In the genomic region with DNA sequence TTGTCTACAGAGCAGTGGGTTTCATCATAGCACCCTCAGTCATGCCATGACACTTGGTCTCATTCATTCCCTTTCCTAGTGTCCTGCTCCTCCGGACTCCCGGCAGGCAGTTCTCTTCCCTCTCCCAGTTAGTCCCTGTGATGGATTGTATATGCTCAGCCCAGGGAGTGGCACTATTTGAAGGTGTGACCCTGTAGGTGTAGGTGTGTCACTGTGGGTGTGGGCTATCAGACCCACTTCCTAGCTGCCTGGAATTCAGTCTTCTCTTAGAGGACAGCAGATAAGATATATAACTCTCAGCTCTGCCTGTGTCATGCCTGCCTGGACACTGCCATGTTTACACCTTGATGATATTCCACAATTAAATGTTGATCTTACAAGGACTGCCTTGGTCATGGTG, we compare ENCODE assay signal across 41 mouse cellular contexts. TPM values are rescaled to one million over a fixed set of nuclear protein-coding genes. Genes with fewer than 3 reads are reported as not detected.
"Had no signal": no experiment of that assay in that cellular context is flagged by ENCODE, and none has a peak within 500 bp of the region (broad histone marks: within the 10 kb centered on the region; RNA-seq: fewer than 3 reads in every experiment).

No protein-coding gene starts in this region.

- DNase-seq: heart, adult 18-20 months; heart, adult 2 months; heart, postnatal 10 days; heart, postnatal 14 days; heart, postnatal 36 days; heart, postnatal 4 days; kidney, adult 11 months; kidney, adult 18-20 months; kidney, adult 2 months; kidney, adult 8-10 months; kidney, adult 9 months; kidney, postnatal 10 days; kidney, postnatal 14 days; kidney, postnatal 25 days; kidney, postnatal 36 days; kidney, postnatal 4 days; layer of hippocampus, adult 9-11 months; layer of hippocampus, postnatal 36 days had no signal

- H3K27ac ChIP-seq: heart, adult 2 months; heart, embryonic 10.5 days; heart, embryonic 13.5 days; heart, embryonic 15.5 days; hindbrain, embryonic 10.5 days; hindbrain, embryonic 12.5 days; hindbrain, embryonic 13.5 days; hindbrain, embryonic 14.5 days; hindbrain, embryonic 15.5 days; hindbrain, postnatal 0 days; kidney, embryonic 15.5 days; kidney, postnatal 0 days; layer of hippocampus, adult 2 months had no signal

- H3K9me3 ChIP-seq: heart, embryonic 10.5 days; heart, embryonic 12.5 days; heart, embryonic 13.5 days; heart, embryonic 15.5 days; hindbrain, embryonic 10.5 days; hindbrain, embryonic 12.5 days; hindbrain, embryonic 13.5 days; hindbrain, embryonic 15.5 days; kidney, embryonic 15.5 days had no signal

- H3K9ac ChIP-seq: heart, embryonic 12.5 days; heart, embryonic 13.5 days; heart, embryonic 15.5 days; hindbrain, embryonic 12.5 days; hindbrain, embryonic 13.5 days; hindbrain, embryonic 14.5 days; hindbrain, embryonic 15.5 days; kidney, embryonic 15.5 days had no signal

- H3K4me3 ChIP-seq: heart, adult 2 months; heart, embryonic 10.5 days; heart, embryonic 12.5 days; heart, embryonic 13.5 days; heart, embryonic 15.5 days; hindbrain, embryonic 10.5 days; hindbrain, embryonic 12.5 days; hindbrain, embryonic 13.5 days; hindbrain, embryonic 15.5 days; kidney, embryonic 15.5 days; layer of hippocampus, adult 2 months had no signal

- ATAC-seq: hindbrain, embryonic 16.5 days; hindbrain, postnatal 0 days; inflammation-experienced regulatory T-cells, adult 6 months had no signal

- H3K4me1 ChIP-seq: hindbrain, embryonic 10.5 days; hindbrain, embryonic 12.5 days; hindbrain, embryonic 13.5 days; hindbrain, embryonic 15.5 days; kidney, embryonic 15.5 days had no signal

- H3K4me2 ChIP-seq: heart, embryonic 11.5 days; heart, embryonic 12.5 days; heart, embryonic 13.5 days; heart, embryonic 15.5 days; hindbrain, embryonic 12.5 days; hindbrain, embryonic 13.5 days; hindbrain, embryonic 14.5 days; hindbrain, embryonic 15.5 days; kidney, embryonic 15.5 days had no signal

- H3K27me3 ChIP-seq: heart, embryonic 12.5 days; heart, embryonic 13.5 days; heart, embryonic 15.5 days; hindbrain, embryonic 12.5 days; hindbrain, embryonic 13.5 days; hindbrain, embryonic 15.5 days; kidney, embryonic 15.5 days had no signal

RNA-seq across cellular contexts. Expression of a gene that starts 17.8 kb away (rescaled TPM):
- polyA plus RNA-seq: heart, adult 2 months; heart, embryonic 10.5 days; heart, embryonic 11.5 days; heart, embryonic 12.5 days; heart, embryonic 13.5 days; heart, embryonic 14.5 days; heart, embryonic 15.5 days; heart, embryonic 16.5 days; heart, postnatal 0 days; hindbrain, embryonic 10.5 days; hindbrain, embryonic 11.5 days; hindbrain, embryonic 12.5 days; hindbrain, embryonic 13.5 days; hindbrain, embryonic 14.5 days; hindbrain, embryonic 15.5 days; hindbrain, embryonic 16.5 days; hindbrain, postnatal 0 days; inflammation-experienced regulatory T-cells, adult 6 months; intestine, embryonic 14.5 days; kidney, adult 2 months; kidney, embryonic 15.5 days; kidney, embryonic 16.5 days; kidney, postnatal 0 days; large intestine, adult 2 months had no signal
